Mouse (Mus musculus): Measurements from ENCODE around the gene Olfr1353.
"Not testable (repeated sequence)": the region's sequence is repeated elsewhere in the genome, so short reads cannot be mapped to it uniquely, and the experiment has no call there.

Olfr1353 gene

DNA sequence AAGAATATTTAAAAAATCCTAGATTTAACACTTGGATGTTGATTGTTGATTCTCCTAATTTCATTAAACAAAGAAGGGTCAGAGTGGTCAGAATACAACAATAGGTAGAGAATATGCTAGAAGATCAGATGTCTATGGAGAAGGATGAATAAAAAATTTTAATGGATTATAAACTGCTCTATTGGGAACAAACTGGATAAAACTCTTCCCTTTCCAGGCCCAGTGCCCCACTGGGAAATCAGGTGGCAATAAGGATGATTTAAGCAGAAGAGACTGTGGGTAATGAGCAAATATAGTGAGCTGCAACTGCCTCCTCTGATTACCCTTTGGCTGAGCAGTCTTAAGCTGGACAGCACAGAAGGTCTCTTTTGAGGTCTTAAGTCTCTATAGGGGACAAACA lies at the start of gene Olfr1353:
Gene Olfr1353, plus strand, starts transcription at position 301 of the 400 bp plus-strand sequence.
- not testable (repeated sequence) for DNase-seq (ENCODE audit: inconsistent age in 2 of 2, low spot score in 1 of 2)

DNA sequence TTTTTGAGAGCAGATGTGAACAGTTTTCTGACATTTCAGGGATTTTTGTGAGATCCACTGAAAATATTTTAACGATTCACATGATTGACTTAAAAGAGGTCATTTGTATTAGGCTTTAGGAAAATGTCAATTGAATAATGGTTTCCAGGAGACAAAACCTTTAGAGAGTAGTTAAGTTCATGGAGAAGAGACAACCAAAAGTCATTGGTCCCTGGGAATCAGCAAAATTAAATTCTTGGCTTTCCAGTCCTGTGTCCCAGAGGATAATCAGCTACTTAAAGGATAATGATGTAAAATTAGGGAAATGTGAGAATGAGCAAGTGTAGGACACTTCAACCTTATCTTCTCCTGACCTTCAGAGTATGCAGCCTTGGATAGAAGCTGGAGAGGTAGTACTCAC lies 12.8 kb upstream of the Olfr1353 start, which contains the start of gene Olfr8:
Gene Olfr8, plus strand, starts transcription at position 301 of the 400 bp plus-strand sequence.
- not testable (repeated sequence) for DNase-seq (ENCODE audit: inconsistent age in 2 of 2, low spot score in 1 of 2)

DNA sequence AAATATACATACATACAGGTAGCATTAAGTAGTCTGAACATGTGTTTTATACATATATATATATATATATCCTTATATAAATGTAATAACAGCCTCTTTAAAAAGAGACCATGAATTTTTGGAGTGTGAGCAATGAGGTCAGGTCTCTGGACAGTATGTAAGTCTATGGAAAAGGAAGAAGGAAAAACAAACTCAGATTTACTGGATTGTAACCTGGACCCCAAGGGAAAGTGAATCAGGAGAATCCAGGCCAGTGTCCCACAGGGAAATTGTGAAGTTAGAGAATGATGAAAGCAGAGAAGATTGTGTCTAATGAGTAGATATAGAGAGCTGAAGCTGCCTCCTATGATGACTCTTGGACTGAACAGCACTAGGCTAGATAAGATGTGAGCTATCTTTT lies 17.6 kb downstream of the Olfr1353 start, which contains the start of gene Olfr1352:
Gene Olfr1352, plus strand, starts transcription at position 301 of the 400 bp plus-strand sequence.
- no peak for DNase-seq (ENCODE audit: inconsistent age in 2 of 2, low spot score in 1 of 2)

DNA sequence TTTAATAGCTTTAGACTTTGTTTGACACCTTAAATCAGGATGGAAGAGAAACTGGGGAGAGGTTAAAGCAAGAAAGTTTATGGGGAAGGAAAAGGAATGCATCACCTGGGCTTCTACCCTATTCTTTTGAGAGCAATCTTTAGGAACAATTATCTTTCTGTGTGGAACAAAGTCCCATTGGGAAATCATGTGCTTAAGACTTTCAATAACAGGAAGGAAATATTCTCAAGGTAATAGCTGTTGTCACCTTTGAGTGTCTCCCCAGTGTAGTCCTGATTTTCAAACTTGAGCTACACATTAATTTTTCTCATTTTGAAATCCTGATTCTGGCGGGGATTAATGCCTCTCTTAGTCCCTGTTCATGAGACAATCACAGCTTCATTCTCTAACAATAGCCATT lies 49.1 kb downstream of the Olfr1353 start, which contains the start of gene Olfr1351:
Gene Olfr1351, plus strand, starts transcription at position 301 of the 400 bp plus-strand sequence.
- no peak for DNase-seq (ENCODE audit: inconsistent age in 2 of 2, low spot score in 1 of 2)

Measured in adrenal gland, adult (tissue).